Mouse (Mus musculus): Measurements from ENCODE around the gene Fezf2.

Fezf2 gene

GRCm38 (mm10) chr14:12348089-12348488, at the start of gene Fezf2:
Gene Fezf2, minus strand, starts transcription at chr14:12348189.
- DNase-seq: no peak

GRCm38 (mm10) chr14:12397561-12397960, 49.6 kb upstream of the Fezf2 start:
- no peak for DNase-seq

- no peak for DNase-seq
Observed at GRCm38 (mm10) chr14:12394318-12394717, 46.3 kb upstream of the Fezf2 start.

- DNase-seq: no peak
Observed at GRCm38 (mm10) chr14:12393271-12393861, 45.4 kb upstream of the Fezf2 start.

- DNase-seq: no peak
Observed at GRCm38 (mm10) chr14:12391167-12391566, 43.2 kb upstream of the Fezf2 start.

- DNase-seq: no peak
Observed at GRCm38 (mm10) chr14:12388806-12389436, 40.9 kb upstream of the Fezf2 start.

- DNase-seq: no peak
Observed at GRCm38 (mm10) chr14:12388192-12388795, 40.3 kb upstream of the Fezf2 start.

- no peak for DNase-seq
Observed at GRCm38 (mm10) chr14:12387176-12387575, 39.2 kb upstream of the Fezf2 start.

GRCm38 (mm10) chr14:12377883-12378282, 29.9 kb upstream of the Fezf2 start:
- no peak for DNase-seq

GRCm38 (mm10) chr14:12377289-12377688, 29.3 kb upstream of the Fezf2 start:
- no peak for DNase-seq

- DNase-seq: no peak
Observed at GRCm38 (mm10) chr14:12375451-12375850, 27.5 kb upstream of the Fezf2 start.

GRCm38 (mm10) chr14:12350271-12350916, 2.4 kb upstream of the Fezf2 start:
- DNase-seq: no peak

- no peak for DNase-seq
Observed at GRCm38 (mm10) chr14:12349334-12350090, 1.5 kb upstream of the Fezf2 start.

GRCm38 (mm10) chr14:12346865-12347600, 956 bp downstream of the Fezf2 start:
- no peak for DNase-seq

GRCm38 (mm10) chr14:12346011-12346864, 1.8 kb downstream of the Fezf2 start:
- DNase-seq: no peak

GRCm38 (mm10) chr14:12345241-12345921, 2.6 kb downstream of the Fezf2 start:
- no peak for DNase-seq

- no peak for DNase-seq
Observed at GRCm38 (mm10) chr14:12344746-12345240, 3.2 kb downstream of the Fezf2 start.

GRCm38 (mm10) chr14:12344061-12344745, 3.8 kb downstream of the Fezf2 start:
- no peak for DNase-seq

- no peak for DNase-seq
Observed at GRCm38 (mm10) chr14:12343451-12343941, 4.5 kb downstream of the Fezf2 start.

Data from lung, adult 18-20 months (tissue).